Mouse (Mus musculus) left cerebral cortex, postnatal 4 days (tissue): ENCODE measurements around the gene Tmem262. TPM values are rescaled to one million over a fixed set of nuclear protein-coding genes. Genes with fewer than 3 reads are reported as not detected.

Experiments used
- DNase-seq: peaks from one replicate; pipeline ENCODE4 v3.0.0-alpha.2; 2022
- intact Hi-C: fragments of 180-260 bp; cut with DNase I; formaldehyde crosslinking; loops from one replicate; pipeline ENCODE4 v1.15.1; 2025
- total RNA-seq, 2 experiments: library from RNA; stranded (reverse); gene quantifications; 2 replicates each; pipeline ENCODE4 v1.2.3; 2021

The Tmem262 gene
- total RNA-seq, 2 experiments from 2014 or later = not detected

GRCm38 (mm10) chr19:6058513-6058912 lies 21.3 kb upstream of the Tmem262 start:
- intact Hi-C loops = no loop called here
- DNase-seq = no peak

GRCm38 (mm10) chr19:6058966-6059365 lies 20.9 kb upstream of the Tmem262 start:
- no peak for DNase-seq
- intact Hi-C loops = no loop called here

GRCm38 (mm10) chr19:6061021-6061533 lies 18.8 kb upstream of the Tmem262 start, which contains the start of gene Znhit2:
TSS of gene Znhit2 (plus strand) at chr19:6061192.
- intact Hi-C loops = no loop called here
- peak; percentile 90 for DNase-seq

- intact Hi-C loops = no loop called here
- peak; percentile 64 for DNase-seq
These were observed 18.1 kb upstream of the Tmem262 start for GRCm38 (mm10) chr19:6061641-6062302.

GRCm38 (mm10) chr19:6062418-6062817 lies 17.4 kb upstream of the Tmem262 start:
- DNase-seq = no peak
- intact Hi-C loops = no loop called here

GRCm38 (mm10) chr19:6063081-6063480 lies 16.8 kb upstream of the Tmem262 start:
- no peak for DNase-seq
- intact Hi-C loops = no loop called here

- DNase-seq = no peak
- intact Hi-C loops = no loop called here
These were observed 13.3 kb upstream of the Tmem262 start for GRCm38 (mm10) chr19:6066571-6066970.

GRCm38 (mm10) chr19:6067011-6067723 lies 12.7 kb upstream of the Tmem262 start:
- DNase-seq = peak; percentile 88
- intact Hi-C loops = no loop called here

GRCm38 (mm10) chr19:6067724-6068415 lies 12.0 kb upstream of the Tmem262 start, which contains the start of gene Tm7sf2:
TSS of gene Tm7sf2 (minus strand) at chr19:6068373.
- peak; percentile 92 for DNase-seq
- intact Hi-C loops = no loop called here

GRCm38 (mm10) chr19:6068951-6069350 lies 10.9 kb upstream of the Tmem262 start:
- DNase-seq = no peak
- intact Hi-C loops = no loop called here

GRCm38 (mm10) chr19:6069851-6070250 lies 10.0 kb upstream of the Tmem262 start:
- intact Hi-C loops = no loop called here
- DNase-seq = no peak

GRCm38 (mm10) chr19:6070571-6071250 lies 9.1 kb upstream of the Tmem262 start:
- intact Hi-C loops = no loop called here
- DNase-seq = no peak

GRCm38 (mm10) chr19:6071261-6071660 lies 8.6 kb upstream of the Tmem262 start:
- intact Hi-C loops = no loop called here
- no peak for DNase-seq

GRCm38 (mm10) chr19:6073889-6074288 lies 5.9 kb upstream of the Tmem262 start:
- intact Hi-C loops = no loop called here
- no peak for DNase-seq

GRCm38 (mm10) chr19:6076564-6077393 lies 3.1 kb upstream of the Tmem262 start, which contains the start of gene Vps51:
TSS of gene Vps51 (minus strand) at chr19:6077231.
- intact Hi-C loops = no loop called here
- peak; percentile 81 for DNase-seq

- no peak for DNase-seq
These were observed 2.3 kb downstream of the Tmem262 start, which contains the start of gene Gm28374 for GRCm38 (mm10) chr19:6082156-6082555. TSS of gene Gm28374 (minus strand) at chr19:6082256.

GRCm38 (mm10) chr19:6084478-6085248 lies 4.8 kb downstream of the Tmem262 start, which contains the start of the genes Zfpl1 and Cdca5:
TSS of gene Zfpl1 (minus strand) at chr19:6084956.
TSS of gene Cdca5 (plus strand) at chr19:6084983.
- peak; percentile 98 for DNase-seq
- intact Hi-C loops = no loop called here

More at GRCm38 (mm10) chr19:6082156-6082555, 2.3 kb downstream of the Tmem262 start, which contains the start of gene Gm28374:
- intact Hi-C loops = no loop called here

GRCm38 (mm10) chr19:6085417-6085879 lies 5.6 kb downstream of the Tmem262 start:
- peak; percentile 62 for DNase-seq
- intact Hi-C loops = no loop called here

- intact Hi-C loops = no loop called here
- DNase-seq = no peak
These were observed 9.0 kb downstream of the Tmem262 start for GRCm38 (mm10) chr19:6088841-6089240.
